Comparison of ENCODE assay signal across 22 mouse cellular contexts in genomic region chr10:84585294-84585650, GRCm38 (mm10). TPM values are rescaled to one million over a fixed set of nuclear protein-coding genes. Genes with fewer than 3 reads are reported as not detected.
DNase-seq lines count a peak whose midpoint lies in the region; ATAC-seq and TF ChIP-seq lines count a peak whose summit lies in the region.
"Had no signal": no experiment of that assay in that cellular context is flagged by ENCODE, and none has a peak within 500 bp of the region (broad histone marks: within the 10 kb centered on the region; RNA-seq: fewer than 3 reads in every experiment).

No protein-coding gene starts in this region.

- TF ChIP-seq POLR2A in olfactory bulb, adult 2 months (IDR thresholded peaks at IDR 0.05; ENCODE audit: insufficient read depth, low read depth, low read length), result no peak

- H3K4me1 ChIP-seq in liver, postnatal 0 days (ENCODE audit: insufficient read depth), result peaks cover 9% of the 10 kb centered on the region; the same call in 1 of the 2 replicates
- H3K4me1 ChIP-seq in olfactory bulb, adult 2 months (ENCODE audit: control insufficient read depth, insufficient read depth, low read length), result peaks cover 15% of the 10 kb centered on the region
- H3K4me1 ChIP-seq: embryonic facial prominence, embryonic 15.5 days; forebrain, embryonic 10.5 days; hindbrain, embryonic 10.5 days had no signal

- DNase-seq in gastrocnemius, adult 2 months, result no peak
- DNase-seq in gastrocnemius, adult 18-20 months (ENCODE audit: low spot score), result no peak
- DNase-seq in liver, postnatal 0 days, result no peak
- no peak for DNase-seq in liver
- DNase-seq in testis, postnatal 14 days (ENCODE audit: low spot score), result no peak
- DNase-seq: adrenal gland, postnatal 14 days; cerebellum, adult 8-10 months; cerebellum, postnatal 14 days; embryo, embryonic 11 days; gastrocnemius, postnatal 36 days; heart, postnatal 14 days had no signal

- H3K4me3 ChIP-seq in gastrocnemius, adult 2 months, result peak overlapping the region; percentile 33
- no peak overlapping the region for H3K4me3 ChIP-seq in liver, postnatal 0 days (ENCODE audit: low read depth, low read length)
- H3K4me3 ChIP-seq in olfactory bulb, adult 2 months (ENCODE audit: insufficient read depth, low read depth, low read length), result no peak overlapping the region
- H3K4me3 ChIP-seq: embryonic facial prominence, embryonic 15.5 days; erythroblast, embryonic 14.5 days; forebrain, embryonic 10.5 days; forebrain, embryonic 15.5 days; heart, embryonic 12.5 days; hindbrain, embryonic 10.5 days had no signal

- H3K9me3 ChIP-seq in liver, postnatal 0 days (ENCODE audit: low read length), result no peaks in the 10 kb centered on the region
- H3K9me3 ChIP-seq: embryonic facial prominence, embryonic 15.5 days; forebrain, embryonic 10.5 days; forebrain, embryonic 15.5 days; heart, embryonic 12.5 days; hindbrain, embryonic 10.5 days had no signal

- 0 out of 2 replicates have a peak overlapping the region, but pooled peaks have one; percentile 0 for H3K4me2 ChIP-seq in liver, postnatal 0 days (ENCODE audit: low read depth, low read length)
- H3K4me2 ChIP-seq: embryonic facial prominence, embryonic 15.5 days; forebrain, embryonic 15.5 days; hindbrain, embryonic 14.5 days had no signal

- H3K36me3 ChIP-seq in liver, postnatal 0 days (replicated peaks; ENCODE audit: insufficient read depth, low read length), result peaks cover 37% of the 10 kb centered on the region
- H3K36me3 ChIP-seq: embryonic facial prominence, embryonic 15.5 days; forebrain, embryonic 10.5 days; hindbrain, embryonic 10.5 days had no signal

- intact Hi-C loops in gastrocnemius, adult 2 months (cut with DNase I), result no loop called here

- H3K27me3 ChIP-seq in liver, postnatal 0 days (ENCODE audit: insufficient read depth, low read length), result no peaks in the 10 kb centered on the region
- H3K27me3 ChIP-seq: embryonic facial prominence, embryonic 15.5 days; forebrain, embryonic 15.5 days; heart, embryonic 12.5 days had no signal

- TF ChIP-seq EP300 in liver, postnatal 0 days (IDR thresholded peaks at IDR 0.05; ENCODE audit: low read depth), result no peak

- TF ChIP-seq CTCF in gastrocnemius, adult 2 months (IDR thresholded peaks at IDR 0.05), result no peak
- no peak for TF ChIP-seq CTCF in liver, postnatal 0 days (IDR thresholded peaks at IDR 0.05; ENCODE audit: low read depth)
- no peak for TF ChIP-seq CTCF in olfactory bulb, adult 2 months (IDR thresholded peaks at IDR 0.05; ENCODE audit: insufficient read depth, low read depth, low read length)

- H3K27ac ChIP-seq in gastrocnemius, adult 2 months, result no peak overlapping the region
- no peak overlapping the region for H3K27ac ChIP-seq in liver, postnatal 0 days (ENCODE audit: low read depth)
- H3K27ac ChIP-seq in olfactory bulb, adult 2 months (ENCODE audit: insufficient read depth, low read depth, low read length), result peak overlapping the region; percentile 50
- H3K27ac ChIP-seq: embryonic facial prominence, embryonic 15.5 days; forebrain, embryonic 10.5 days; forebrain, embryonic 15.5 days; hindbrain, embryonic 10.5 days; hindbrain, embryonic 14.5 days had no signal

- 61% methylated on average over 2 of the region's 2 CpGs for WGBS in liver, postnatal 0 days (ENCODE audit: insufficient replicate concordance)
- 86% methylated on average over 2 of the region's 2 CpGs for WGBS in olfactory bulb, adult 2 months

- ATAC-seq in liver, postnatal 0 days, result no peak
- ATAC-seq in inflammation-experienced regulatory T-cells, adult 6 months, result peak; percentile 25
- no peak for ATAC-seq in frontal cortex, adult (ENCODE audit: low TSS enrichment)
- ATAC-seq: forebrain, embryonic 15.5 days; intestine, embryonic 16.5 days had no signal

- no peak overlapping the region for H3K9ac ChIP-seq in liver, postnatal 0 days (replicated peaks)
- H3K9ac ChIP-seq: embryonic facial prominence, embryonic 15.5 days; forebrain, embryonic 15.5 days; hindbrain, embryonic 14.5 days had no signal

RNA-seq across cellular contexts. Expression of gene Tcp11l2, which starts 8.8 kb away (rescaled TPM):
- total RNA-seq in gastrocnemius, adult 2 months (2021), result 10 to 100 TPM; 45.4 to 55.7 TPM
- total RNA-seq in gastrocnemius, adult 18-20 months (2021), result 10 to 100 TPM; 35.9 to 52.2 TPM
- polyA plus RNA-seq in liver, postnatal 0 days (2015; fragmentation: Nextera tagmentation; extraction: Ambion mirVana), result 29.8 and 36.8 TPM in 2 replicates
- polyA plus RNA-seq in inflammation-experienced regulatory T-cells, adult 6 months (2017; shearing (Covaris generic)), result 100 to 1,000 TPM; 111 to 212 (median 193) TPM
- not detected in 2 replicates for polyA plus RNA-seq in olfactory bulb, adult 2 months (2012; ENCODE audit: insufficient read depth, insufficient read length, low replicate concordance, missing spikeins)

RNA-seq across cellular contexts. Expression of gene Polr3b, which starts 36.8 kb away (rescaled TPM):
- 10 to 100 TPM in 1 of 2 experiments, 1 to 10 TPM in 1; 9.3 to 13.3 TPM for total RNA-seq in gastrocnemius, adult 2 months (2021)
- total RNA-seq in gastrocnemius, adult 18-20 months (2021), result 1 to 10 TPM; 8.8 to 10.0 TPM
- polyA plus RNA-seq in liver, postnatal 0 days (2015; fragmentation: Nextera tagmentation; extraction: Ambion mirVana), result 2.8 and 3.9 TPM in 2 replicates
- polyA plus RNA-seq in inflammation-experienced regulatory T-cells, adult 6 months (2017; shearing (Covaris generic)), result 10 to 100 TPM; 14.2 to 16.8 (median 15.2) TPM
- not detected in 2 replicates for polyA plus RNA-seq in olfactory bulb, adult 2 months (2012; ENCODE audit: insufficient read depth, insufficient read length, low replicate concordance, missing spikeins)

RNA-seq across cellular contexts. Expression of gene Ckap4, which starts 51.4 kb away (rescaled TPM):
- 10 to 100 TPM in 1 of 2 experiments, 1 to 10 TPM in 1; 7.5 to 10.6 TPM for total RNA-seq in gastrocnemius, adult 2 months (2021)
- 1 to 10 TPM; 5.7 to 8.4 TPM for total RNA-seq in gastrocnemius, adult 18-20 months (2021)
- 10.3 and 10.6 TPM in 2 replicates for polyA plus RNA-seq in liver, postnatal 0 days (2015; fragmentation: Nextera tagmentation; extraction: Ambion mirVana)
- polyA plus RNA-seq in inflammation-experienced regulatory T-cells, adult 6 months (2017; shearing (Covaris generic)), result under 1 TPM in 2 of 3 experiments, not detected in 1; 0.26 to 0.36 TPM
- polyA plus RNA-seq in olfactory bulb, adult 2 months (2012; ENCODE audit: insufficient read depth, insufficient read length, low replicate concordance, missing spikeins), result not detected in 2 replicates
